Mouse (Mus musculus) bone marrow macrophage, adult 2 months (primary cell): ENCODE measurements around the gene Nr2f6.

ENCODE experiments used
- CTCF ChIP-seq: IDR thresholded peaks from 2 replicates; pipeline ENCODE4 v1.5.1; 2012; ENCODE audit warnings: low read depth, mild to moderate bottlenecking, low read length, moderate library complexity
- POLR2A ChIP-seq: IDR thresholded peaks from 2 replicates; pipeline ENCODE4 v1.6.1; 2012; ENCODE audit warnings: mild to moderate bottlenecking, low read depth, low read length, borderline replicate concordance

DNA sequence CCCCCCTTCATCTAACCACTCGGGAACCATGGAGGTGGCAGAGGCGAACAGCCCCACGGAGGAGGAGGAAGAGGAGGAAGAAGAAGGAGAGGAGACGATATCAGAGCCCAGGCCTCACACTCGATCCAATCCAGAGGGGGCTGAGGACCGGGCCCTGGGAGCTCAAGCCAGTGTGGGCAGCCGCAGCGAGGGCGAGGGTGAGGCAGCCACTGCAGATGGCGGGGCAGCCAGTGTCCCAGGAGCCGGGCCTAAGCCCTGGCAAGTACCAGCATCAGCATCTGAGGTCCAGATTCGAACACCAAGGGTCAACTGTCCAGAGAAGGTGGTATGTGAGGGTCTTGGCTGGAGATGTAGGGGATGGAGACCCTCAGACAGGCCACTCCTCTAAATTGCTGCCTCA, 15.9 kb upstream of the Nr2f6 start:
- TF ChIP-seq CTCF (no peak), POLR2A (no peak)
